Mouse (Mus musculus): Measurements from ENCODE around the gene Fdxr.

GRCm38 (mm10) chr11:115242746-115243145, 34.1 kb downstream of the Fdxr start:
- TF ChIP-seq CTCF (IDR thresholded peaks at IDR 0.05; ENCODE audit: low read depth, low read length) (no peak), EP300 (IDR thresholded peaks at IDR 0.05; ENCODE audit: insufficient read depth, low read depth, low read length) (no peak), POLR2A (IDR thresholded peaks at IDR 0.05; ENCODE audit: insufficient read depth, low read length) (no peak)
